Mouse (Mus musculus) lung, embryonic 14.5 days (tissue): Measurements from ENCODE around the gene Gm2431. TPM values are rescaled to one million over a fixed set of nuclear protein-coding genes. Genes with fewer than 3 reads are reported as not detected.
"Not testable (repeated sequence)": the region's sequence is repeated elsewhere in the genome, so short reads cannot be mapped to it uniquely, and the experiment has no call there.

Source experiments
- ATAC-seq: fragments of 200-750 bp; cut with Nextera tagmentation; 2 replicates; pipeline ENCODE4 v1.8.0; 2017; ENCODE audit warnings: mild to moderate bottlenecking, moderate TSS enrichment, moderate library complexity; ENCODE audit not compliant: insufficient read depth
- DNase-seq: peaks from one replicate; pipeline ENCODE4 v3.0.0-alpha.2; 2015
- H3K27ac ChIP-seq: fragments of 300-500 bp; sonication (generic); 2 replicates; pipeline ENCODE4 v1.5.1; 2014; ENCODE audit warnings: low read depth, mild to moderate bottlenecking, moderate library complexity
- H3K27me3 ChIP-seq: fragments of 300-500 bp; sonication (generic); 2 replicates; pipeline ENCODE4 v1.6.1; 2014; ENCODE audit warnings: low read length, control low read depth; ENCODE audit not compliant: insufficient read depth
- H3K36me3 ChIP-seq: fragments of 300-500 bp; sonication (generic); 2 replicates; pipeline ENCODE4 v1.6.1; 2014; ENCODE audit warnings: control low read depth; ENCODE audit not compliant: insufficient read depth
- H3K4me1 ChIP-seq: fragments of 300-500 bp; sonication (generic); 2 replicates; pipeline ENCODE4 v1.6.1; 2014; ENCODE audit warnings: antibody characterized with exemption, control low read depth; ENCODE audit not compliant: insufficient read depth
- H3K4me2 ChIP-seq: fragments of 300-500 bp; sonication (generic); 2 replicates; pipeline ENCODE4 v1.6.1; 2014; ENCODE audit warnings: mild to moderate bottlenecking
- H3K4me3 ChIP-seq: fragments of 300-500 bp; sonication (generic); 2 replicates; pipeline ENCODE4 v1.5.1; 2014; ENCODE audit warnings: low read depth, low read length
- H3K9ac ChIP-seq: fragments of 300-500 bp; sonication (generic); 2 replicates; pipeline ENCODE4 v1.6.1; 2014
- H3K9me3 ChIP-seq: fragments of 300-500 bp; sonication (generic); 2 replicates; pipeline ENCODE4 v1.6.1; 2016; ENCODE audit warnings: low read depth, low read length, control low read depth
- CTCF ChIP-seq: IDR thresholded peaks from 2 replicates; pipeline ENCODE4 v1.5.1; 2016; ENCODE audit warnings: antibody characterized with exemption, low read depth
- WGBS: fragments of 180-500 bp; shearing (Covaris S2); extraction: QIAGEN DNeasy Blood & Tissue Kit; methylation state at CpG from one replicate; pipeline ENCODE4 v1.1.7; 2014; 5-methylcytosine and 5-hydroxymethylcytosine counted together
- polyA plus RNA-seq: library from polyadenylated mRNA; unstranded; fragments of >200 nt; fragmentation: Nextera tagmentation; extraction: Ambion mirVana; gene quantifications from 2 replicates; pipeline ENCODE4 v1.2.1, GENCODE M21; 2014

Gene Gm2431
- polyA plus RNA-seq, 1 experiment from 2014 or later: not detected

GRCm38 (mm10) chr7:142255517-142255916 is 2.6 kb downstream of the Gm2431 start:
- WGBS: 0% methylated on average over 2 of the region's 2 CpGs
- Histone ChIP-seq H3K4me1 (no peaks in the 10 kb centered on the region), H3K9ac (no peak overlapping the region), H3K27me3 (no peaks in the 10 kb centered on the region), H3K36me3 (no peaks in the 10 kb centered on the region), H3K4me3 (no peak overlapping the region), H3K27ac (no peak overlapping the region), H3K9me3 (no peaks in the 10 kb centered on the region), H3K4me2 (no peak overlapping the region)
- TF ChIP-seq CTCF: peak; percentile 78
- ATAC-seq (no peak), DNase-seq (peak; percentile 73)

GRCm38 (mm10) chr7:142249824-142250223 is 8.3 kb downstream of the Gm2431 start:
- H3K27me3 ChIP-seq: no peaks in the 10 kb centered on the region
- no peaks in the 10 kb centered on the region for H3K9me3 ChIP-seq
- WGBS: 0% methylated on average over 1 of the region's 1 CpGs
- H3K27ac ChIP-seq: no peak overlapping the region
- H3K4me1 ChIP-seq: no peaks in the 10 kb centered on the region
- ATAC-seq: no peak
- H3K4me3 ChIP-seq: no peak overlapping the region
- no peaks in the 10 kb centered on the region for H3K36me3 ChIP-seq
- DNase-seq: peak; percentile 73
- peak; percentile 68 for TF ChIP-seq CTCF
- H3K9ac ChIP-seq: no peak overlapping the region
- H3K4me2 ChIP-seq: no peak overlapping the region

DNA sequence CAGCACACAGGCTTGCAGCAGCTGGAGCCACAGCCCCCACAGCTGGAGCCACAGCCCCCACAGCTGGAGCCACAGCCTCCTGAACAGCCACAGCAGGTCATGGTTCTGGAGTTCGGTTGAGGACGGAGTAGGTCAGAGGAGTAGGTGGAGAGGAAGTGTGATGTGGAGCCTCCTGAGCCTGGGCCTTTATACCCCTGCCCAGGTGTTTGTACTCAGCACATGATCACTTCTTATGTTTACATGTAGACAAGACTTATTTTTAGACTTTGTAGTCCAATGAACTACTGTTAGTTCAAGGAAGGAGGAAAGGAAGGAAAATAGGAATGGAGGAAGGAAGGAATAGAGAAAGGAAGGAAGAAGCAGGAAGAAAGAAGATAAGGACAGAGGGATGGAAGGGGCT is 17.2 kb downstream of the Gm2431 start, which contains the start of gene Gm40460:
Gm40460 (minus strand) TSS at position 101 of the 400 bp plus-strand sequence.
- Histone ChIP-seq H3K4me1 (no peaks in the 10 kb centered on the region), H3K36me3 (no peaks in the 10 kb centered on the region), H3K4me3 (no peak within 1 kb of the TSS), H3K9me3 (no peaks in the 10 kb centered on the region), H3K9ac (no peak within 1 kb of the TSS), H3K27ac (no peak within 1 kb of the TSS), H3K27me3 (no peaks in the 10 kb centered on the region), H3K4me2 (no peak within 1 kb of the TSS)
- DNase-seq (no peak), ATAC-seq (no peak)
- WGBS: 25% methylated on average over 2 of the region's 2 CpGs
- no peak for TF ChIP-seq CTCF

- no peaks in the 10 kb centered on the region for H3K9me3 ChIP-seq
- H3K4me1 ChIP-seq: no peaks in the 10 kb centered on the region
- TF ChIP-seq CTCF: no peak
- no peak for DNase-seq
- no peak overlapping the region for H3K4me3 ChIP-seq
- H3K36me3 ChIP-seq: no peaks in the 10 kb centered on the region
- ATAC-seq: no peak
- no peak overlapping the region for H3K27ac ChIP-seq
- H3K4me2 ChIP-seq: no peak overlapping the region
- H3K27me3 ChIP-seq: no peaks in the 10 kb centered on the region
- H3K9ac ChIP-seq: no peak overlapping the region
- WGBS: 7% methylated on average over 1 of the region's 1 CpGs
Observed at GRCm38 (mm10) chr7:142231540-142231939, 26.6 kb downstream of the Gm2431 start.

DNA sequence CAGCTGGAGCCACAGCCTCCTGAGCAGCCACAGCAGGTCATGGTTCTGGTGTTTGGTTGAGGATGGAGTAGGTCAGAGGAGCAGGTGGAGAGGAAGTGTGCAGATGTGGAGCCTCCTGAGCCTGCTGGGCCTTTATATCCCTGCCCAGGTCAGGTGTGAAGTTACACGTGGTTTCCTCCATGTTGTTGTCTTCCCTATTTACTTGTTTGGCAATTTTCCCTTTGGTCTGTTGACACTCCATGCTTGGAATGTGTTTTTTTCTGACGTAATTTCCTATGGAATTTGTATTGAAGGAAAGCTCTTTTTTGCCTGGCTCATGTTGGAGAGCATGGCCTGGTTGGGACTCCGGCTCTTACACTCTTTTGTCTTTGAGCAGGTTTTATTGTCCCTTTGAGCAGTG is 28.3 kb downstream of the Gm2431 start, which contains the start of gene Krtap5-5:
Krtap5-5 (minus strand) TSS at position 101 of the 400 bp plus-strand sequence.
- H3K27ac ChIP-seq, H3K9ac ChIP-seq, H3K4me2 ChIP-seq, H3K4me3 ChIP-seq, H3K27me3 ChIP-seq, ATAC-seq, H3K9me3 ChIP-seq, H3K36me3 ChIP-seq, DNase-seq, H3K4me1 ChIP-seq: not testable (repeated sequence)
- 58% methylated on average over 3 of the region's 3 CpGs for WGBS

- Histone ChIP-seq H3K4me1 (no peaks in the 10 kb centered on the region), H3K4me3 (no peak overlapping the region), H3K9ac (no peak overlapping the region), H3K4me2 (no peak overlapping the region), H3K27me3 (no peaks in the 10 kb centered on the region), H3K9me3 (no peaks in the 10 kb centered on the region), H3K36me3 (no peaks in the 10 kb centered on the region), H3K27ac (no peak overlapping the region)
- WGBS: 25% methylated on average over 2 of the region's 2 CpGs
- DNase-seq (peak; percentile 62), ATAC-seq (peak; percentile 80; the same call in 1 of the 2 replicates)
- no peak for TF ChIP-seq CTCF
Observed at GRCm38 (mm10) chr7:142224518-142224917, 33.6 kb downstream of the Gm2431 start.

DNA sequence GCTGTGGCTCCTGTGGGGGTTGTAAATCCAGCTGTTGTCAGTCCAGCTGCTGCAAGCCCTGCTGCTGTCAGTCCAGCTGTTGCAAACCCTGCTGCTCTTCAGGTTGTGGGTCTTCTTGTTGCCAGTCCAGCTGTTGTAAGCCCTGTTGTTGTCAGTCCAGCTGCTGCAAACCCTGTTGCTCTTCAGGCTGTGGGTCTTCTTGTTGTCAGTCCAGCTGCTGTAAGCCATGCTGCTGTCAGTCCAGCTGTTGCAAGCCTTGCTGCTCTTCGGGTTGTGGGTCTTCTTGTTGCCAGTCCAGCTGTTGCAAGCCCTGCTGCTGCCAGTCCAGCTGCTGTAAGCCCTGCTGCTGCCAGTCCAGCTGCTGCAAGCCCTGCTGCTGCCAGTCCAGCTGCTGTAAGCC is 46.0 kb downstream of the Gm2431 start:
- H3K36me3 ChIP-seq, H3K27me3 ChIP-seq, H3K4me3 ChIP-seq, DNase-seq, H3K27ac ChIP-seq, H3K9me3 ChIP-seq, H3K9ac ChIP-seq, H3K4me1 ChIP-seq, ATAC-seq, H3K4me2 ChIP-seq: not testable (repeated sequence)
- WGBS: 44% methylated on average over 1 of the region's 1 CpGs

DNA sequence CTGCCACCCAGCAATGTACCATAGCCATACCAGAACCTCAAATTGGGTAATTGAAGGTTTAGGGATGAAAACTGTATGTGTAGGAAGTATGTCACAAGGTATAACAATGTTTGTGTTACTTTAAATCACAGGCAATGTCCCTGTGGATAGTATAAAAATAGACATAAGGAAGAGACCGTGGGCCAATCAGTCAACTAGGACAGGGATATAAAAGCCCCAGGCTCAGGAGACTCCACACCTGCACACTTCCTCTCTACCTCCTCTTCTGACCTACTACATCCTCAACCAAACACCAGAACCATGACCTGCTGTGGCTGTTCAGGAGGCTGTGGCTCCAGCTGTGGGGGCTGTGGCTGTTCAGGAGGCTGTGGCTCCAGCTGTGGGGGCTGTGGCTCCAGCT is 46.6 kb downstream of the Gm2431 start, which contains the start of gene Gm7579:
Gm7579 (plus strand) TSS at position 301 of the 400 bp plus-strand sequence.
- Histone ChIP-seq H3K9ac (no peak within 1 kb of the TSS), H3K27ac (no peak within 1 kb of the TSS), H3K27me3 (no peaks in the 10 kb centered on the region), H3K9me3 (no peaks in the 10 kb centered on the region), H3K4me1 (no peaks in the 10 kb centered on the region), H3K36me3 (no peaks in the 10 kb centered on the region), H3K4me2 (no peak within 1 kb of the TSS), H3K4me3 (no peak within 1 kb of the TSS)
- 54% methylated on average over 1 of the region's 1 CpGs for WGBS
- TF ChIP-seq CTCF: no peak
- DNase-seq: no peak
- no peak for ATAC-seq

Other genes starting within 250 kb of the Gm2431 start
- gene Mob2, start 197.3 kb downstream of the Gm2431 start, polyA plus RNA-seq: 76.2 and 78.4 TPM in 2 replicates
- gene Dusp8, start 162.5 kb downstream of the Gm2431 start, polyA plus RNA-seq: 1.8 and 1.9 TPM in 2 replicates
- not detected in 2 replicates for gene Gm45618, start 137.6 kb downstream of the Gm2431 start, polyA plus RNA-seq
- gene Gm39115, start 122.3 kb downstream of the Gm2431 start, polyA plus RNA-seq: not detected in 2 replicates
- not detected in 2 replicates for gene Gm45337, start 113.7 kb downstream of the Gm2431 start, polyA plus RNA-seq
- not detected in 2 replicates for gene Gm29735, start 101.2 kb downstream of the Gm2431 start, polyA plus RNA-seq
- not detected in 2 replicates for gene Gm4553, start 92.6 kb downstream of the Gm2431 start, polyA plus RNA-seq
- gene Krtap5-2, start 82.3 kb downstream of the Gm2431 start, polyA plus RNA-seq: not detected in 2 replicates
- gene Gm10153, start 68.0 kb downstream of the Gm2431 start, polyA plus RNA-seq: not detected in 2 replicates
- not detected in 2 replicates for gene Krtap5-3, start 57.0 kb downstream of the Gm2431 start, polyA plus RNA-seq
- not detected in 2 replicates for gene Gm7579, start 46.5 kb downstream of the Gm2431 start, polyA plus RNA-seq
- not detected in 2 replicates for gene Krtap5-5, start 28.4 kb downstream of the Gm2431 start, polyA plus RNA-seq
- not detected in 2 replicates for gene Gm40460, start 17.3 kb downstream of the Gm2431 start, polyA plus RNA-seq
- gene Gm4559, start 16.0 kb upstream of the Gm2431 start, polyA plus RNA-seq: not detected in 2 replicates
- not detected in 2 replicates for gene Krtap5-1, start 38.8 kb upstream of the Gm2431 start, polyA plus RNA-seq
- not detected in 2 replicates for gene Krtap5-4, start 45.2 kb upstream of the Gm2431 start, polyA plus RNA-seq
- gene Ifitm10, start 115.4 kb upstream of the Gm2431 start, polyA plus RNA-seq: 3.4 and 4.0 TPM in 2 replicates
- gene Gm49369, start 124.3 kb upstream of the Gm2431 start, polyA plus RNA-seq: 3.0 TPM in 1 of 2 replicates, not detected in the other
- 239 and 240 TPM in 2 replicates for gene Ctsd, start 129.7 kb upstream of the Gm2431 start, polyA plus RNA-seq
- not detected in 2 replicates for gene Syt8, start 176.5 kb upstream of the Gm2431 start, polyA plus RNA-seq
- gene Tnni2, start 183.5 kb upstream of the Gm2431 start, polyA plus RNA-seq: 0.86 and 1.6 TPM in 2 replicates
- 98.0 and 99.6 TPM in 2 replicates for gene Lsp1, start 202.5 kb upstream of the Gm2431 start, polyA plus RNA-seq
- gene Tnnt3, start 240.5 kb upstream of the Gm2431 start, polyA plus RNA-seq: 1.5 and 2.5 TPM in 2 replicates